Mouse (Mus musculus) hindbrain, postnatal 0 days (tissue): ENCODE results near the gene Bicc1. TPM values are rescaled to one million over a fixed set of nuclear protein-coding genes. Genes with fewer than 3 reads are reported as not detected.
A peak's percentile ranks its signal among the peaks of the same experiment; 100 is the strongest.

Experiments
- ATAC-seq: fragments of 200-750 bp; cut with Nextera tagmentation; 2 replicates; pipeline ENCODE4 v1.8.0; 2017; ENCODE audit warnings: mild to moderate bottlenecking, moderate TSS enrichment, moderate library complexity
- DNase-seq: peaks from one replicate; pipeline ENCODE4 v3.0.0-alpha.2; 2015; ENCODE audit warnings: low spot score
- H3K27ac ChIP-seq: fragments of 300-500 bp; sonication (generic); 2 replicates; pipeline ENCODE4 v1.5.1; 2014; ENCODE audit warnings: mild to moderate bottlenecking
- H3K27me3 ChIP-seq: fragments of 300-500 bp; sonication (generic); 2 replicates; pipeline ENCODE4 v1.6.1; 2014; ENCODE audit warnings: low read length, mixed read lengths; ENCODE audit not compliant: insufficient read depth
- H3K36me3 ChIP-seq: fragments of 300-500 bp; sonication (generic); 2 replicates; pipeline ENCODE4 v1.6.1; 2014; ENCODE audit warnings: low read length, mixed read lengths; ENCODE audit not compliant: insufficient read depth
- H3K4me1 ChIP-seq: fragments of 300-500 bp; sonication (generic); 2 replicates; pipeline ENCODE4 v1.6.1; 2014; ENCODE audit warnings: antibody characterized with exemption, low read length, mixed read lengths; ENCODE audit not compliant: insufficient read depth
- H3K4me2 ChIP-seq: fragments of 300-500 bp; sonication (generic); 2 replicates; pipeline ENCODE4 v1.6.1; 2014; ENCODE audit warnings: low read depth, mild to moderate bottlenecking, low read length, moderate library complexity, mixed read lengths
- H3K4me3 ChIP-seq: fragments of 300-500 bp; sonication (generic); 2 replicates; pipeline ENCODE4 v1.5.1; 2014; ENCODE audit warnings: low read length
- H3K9ac ChIP-seq: fragments of 300-500 bp; sonication (generic); replicated peaks from 2 replicates; pipeline ENCODE4 v1.6.1; 2014; ENCODE audit warnings: mild to moderate bottlenecking, low read length, moderate library complexity, mixed read lengths
- H3K9me3 ChIP-seq: fragments of 300-500 bp; sonication (generic); 2 replicates; pipeline ENCODE4 v1.6.1; 2016; ENCODE audit warnings: low read length, mixed read lengths
- CTCF ChIP-seq: IDR thresholded peaks from 2 replicates; pipeline ENCODE4 v1.5.1; 2016; ENCODE audit warnings: antibody characterized with exemption, control low read depth, low read depth
- WGBS: fragments of 180-500 bp; shearing (Covaris S2); extraction: QIAGEN DNeasy Blood & Tissue Kit; methylation state at CpG from one replicate; pipeline ENCODE4 v1.1.7; 2014; 5-methylcytosine and 5-hydroxymethylcytosine counted together
- polyA plus RNA-seq: library from polyadenylated mRNA; unstranded; fragments of >200 nt; fragmentation: Nextera tagmentation; extraction: Ambion mirVana; gene quantifications from 2 replicates; pipeline ENCODE4 v1.2.1, GENCODE M21; 2015
- total RNA-seq: library from RNA; depleted of rRNA; stranded (reverse); fragments of >200 nt; gene quantifications from 2 replicates; pipeline ENCODE4 v1.2.3, GENCODE M21; 2014

Bicc1 gene
- total and polyA plus RNA-seq, 2 experiments from 2014 or later = 5.1 to 6.5 TPM

- no peak for ATAC-seq
- 60% methylated on average over 14 of the region's 14 CpGs for WGBS
- Histone ChIP-seq H3K4me1 (peaks cover 8% of the 10 kb centered on the region; the same call in 1 of the 2 replicates), H3K9ac (no peak overlapping the region), H3K9me3 (no peaks in the 10 kb centered on the region), H3K27me3 (no peaks in the 10 kb centered on the region), H3K4me2 (0 out of 2 replicates have a peak overlapping the region, but pooled peaks have one; percentile 13), H3K27ac (0 out of 2 replicates have a peak overlapping the region, but pooled peaks have one; percentile 11), H3K36me3 (no peaks in the 10 kb centered on the region), H3K4me3 (no peak overlapping the region)
- DNase-seq = no peak
- TF ChIP-seq CTCF = no peak
Observed at GRCm38 (mm10) chr10:71028066-71028844, 131.2 kb downstream of the Bicc1 start.

DNA sequence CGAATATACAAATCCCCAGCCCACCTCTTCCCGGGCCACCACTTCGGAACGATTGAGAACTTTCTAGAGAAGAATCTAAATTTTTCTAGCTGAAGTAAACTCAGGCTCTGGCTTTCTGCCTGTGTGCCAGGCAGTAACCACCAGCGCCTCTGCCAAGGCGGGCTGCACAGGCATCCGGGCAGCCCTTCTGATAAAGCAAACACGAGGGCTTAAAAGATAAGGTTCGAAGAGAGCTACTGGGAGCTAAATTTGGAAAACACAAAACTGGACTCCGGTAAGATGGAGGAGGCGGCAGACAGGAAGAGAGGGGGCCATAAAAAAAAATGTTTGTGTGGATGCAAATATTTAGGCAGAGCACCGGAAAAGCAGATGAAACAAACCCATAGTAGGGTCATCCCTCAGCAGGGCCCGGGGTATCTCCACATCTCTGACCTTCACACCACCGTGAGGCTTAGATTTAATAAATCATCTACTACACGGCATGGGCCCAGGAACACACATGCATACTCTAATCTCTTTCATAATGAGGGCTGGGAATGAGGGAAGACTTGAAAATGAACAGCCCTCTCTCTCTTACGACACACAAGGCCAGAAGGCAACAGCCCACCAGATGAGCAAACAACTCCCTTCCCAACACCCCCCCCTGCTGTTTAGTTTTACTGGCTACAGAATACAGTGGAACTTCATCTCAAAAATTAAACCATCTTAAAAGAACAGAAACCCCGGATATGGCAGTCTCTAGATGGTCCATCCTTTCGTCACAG is 134.2 kb downstream of the Bicc1 start:
- TF ChIP-seq CTCF = no peak
- WGBS = 85% methylated on average over 18 of the region's 18 CpGs
- no peak overlapping the region for H3K4me3 ChIP-seq
- H3K4me2 ChIP-seq = no peak overlapping the region
- no peak overlapping the region; the same call in 1 of the 2 replicates for H3K27ac ChIP-seq
- no peaks in the 10 kb centered on the region for H3K36me3 ChIP-seq
- no peak overlapping the region for H3K9ac ChIP-seq
- DNase-seq = no peak
- H3K9me3 ChIP-seq = no peaks in the 10 kb centered on the region
- ATAC-seq = no peak
- H3K27me3 ChIP-seq = no peaks in the 10 kb centered on the region
- H3K4me1 ChIP-seq = peaks cover 8% of the 10 kb centered on the region; the same call in 1 of the 2 replicates

- no peak for ATAC-seq
- no peak for DNase-seq
- Histone ChIP-seq H3K9me3 (no peaks in the 10 kb centered on the region), H3K4me3 (no peak overlapping the region), H3K27me3 (no peaks in the 10 kb centered on the region), H3K27ac (no peak overlapping the region; the same call in 1 of the 2 replicates), H3K9ac (no peak overlapping the region), H3K4me2 (no peak overlapping the region), H3K4me1 (peaks cover 8% of the 10 kb centered on the region; the same call in 1 of the 2 replicates), H3K36me3 (no peaks in the 10 kb centered on the region)
- TF ChIP-seq CTCF = no peak
- WGBS = 79% methylated on average over 9 of the region's 9 CpGs
Observed at GRCm38 (mm10) chr10:71024681-71025080, 134.8 kb downstream of the Bicc1 start.

- 78% methylated on average over 3 of the region's 3 CpGs for WGBS
- H3K36me3 ChIP-seq = no peaks in the 10 kb centered on the region
Observed at GRCm38 (mm10) chr10:71023471-71023870, 136.0 kb downstream of the Bicc1 start.

DNA sequence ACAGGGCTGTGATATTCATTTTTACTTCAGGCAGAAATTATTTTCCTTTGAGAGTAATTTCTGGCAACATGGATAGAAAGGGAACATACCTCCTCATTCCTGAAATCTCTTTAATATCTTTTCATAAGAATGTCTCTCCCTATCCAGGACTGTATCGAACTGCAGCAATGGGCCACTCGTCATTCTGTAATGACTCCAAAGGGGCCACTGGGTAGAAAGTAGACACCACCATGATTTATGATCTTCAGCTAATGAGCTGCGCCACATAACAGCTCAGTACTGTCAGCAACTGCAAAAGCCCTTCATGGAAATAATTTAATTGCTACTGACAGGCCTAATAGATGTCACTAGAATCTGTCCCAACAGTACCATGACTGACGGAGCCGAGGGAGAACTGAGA is 139.0 kb downstream of the Bicc1 start:
- no peaks in the 10 kb centered on the region for H3K4me1 ChIP-seq
- no peak overlapping the region for H3K27ac ChIP-seq
- no peak overlapping the region for H3K4me2 ChIP-seq
- no peak for DNase-seq
- H3K36me3 ChIP-seq = no peaks in the 10 kb centered on the region
- no peak overlapping the region for H3K9ac ChIP-seq
- no peaks in the 10 kb centered on the region for H3K27me3 ChIP-seq
- peak; percentile 55; the same call in 1 of the 2 replicates for ATAC-seq
- H3K4me3 ChIP-seq = no peak overlapping the region
- H3K9me3 ChIP-seq = no peaks in the 10 kb centered on the region
- 71% methylated on average over 5 of the region's 5 CpGs for WGBS
- TF ChIP-seq CTCF = no peak

More at GRCm38 (mm10) chr10:71023471-71023870, 136.0 kb downstream of the Bicc1 start:
- no peak overlapping the region for H3K9ac ChIP-seq
- no peak overlapping the region for H3K4me2 ChIP-seq
- ATAC-seq (no peak), DNase-seq (no peak)
- H3K9me3 ChIP-seq = no peaks in the 10 kb centered on the region
- no peak overlapping the region for H3K4me3 ChIP-seq
- no peak overlapping the region for H3K27ac ChIP-seq
- no peak for TF ChIP-seq CTCF
- H3K27me3 ChIP-seq = no peaks in the 10 kb centered on the region
- H3K4me1 ChIP-seq = peaks cover 1% of the 10 kb centered on the region; the same call in 1 of the 2 replicates

GRCm38 (mm10) chr10:71019836-71020235 is 139.7 kb downstream of the Bicc1 start:
- no peak for TF ChIP-seq CTCF
- no peaks in the 10 kb centered on the region for H3K27me3 ChIP-seq
- 93% methylated on average over 6 of the region's 6 CpGs for WGBS
- DNase-seq = no peak
- no peak overlapping the region for H3K27ac ChIP-seq
- no peak overlapping the region for H3K4me2 ChIP-seq
- no peaks in the 10 kb centered on the region for H3K4me1 ChIP-seq
- no peak for ATAC-seq
- H3K36me3 ChIP-seq = no peaks in the 10 kb centered on the region
- no peak overlapping the region for H3K9ac ChIP-seq
- no peaks in the 10 kb centered on the region for H3K9me3 ChIP-seq
- H3K4me3 ChIP-seq = no peak overlapping the region
